Mouse (Mus musculus) Patski (cell line): ENCODE measurements around the gene Nlgn2. TPM values are rescaled to one million over a fixed set of nuclear protein-coding genes. Genes with fewer than 3 reads are reported as not detected.

ENCODE experiments used
- ATAC-seq: fragments of 100-300 bp; one replicate; pipeline ENCODE4 v1.8.0; 2021
- CTCF ChIA-PET: fragments of 350-600 bp; sonication (Branson Sonifier 250); formaldehyde crosslinking; loops from one replicate; lab custom pipeline; 2022; ENCODE audit warnings: inconsistent platforms; lab: Charles Lee
- POLR2A ChIA-PET: fragments of 350-600 bp; sonication (Branson Sonifier 250); formaldehyde crosslinking; loops from one replicate; lab custom pipeline; 2022; ENCODE audit warnings: antibody characterized with exemption, inconsistent platforms; lab: Charles Lee
- DNase-seq: peaks from one replicate; pipeline ENCODE4 v3.0.0-alpha.2; 2011; ENCODE audit warnings: low read depth, low spot score
- H3K27me3 ChIP-seq: fragments of 371-371 bp; one replicate; pipeline ENCODE4 v1.5.1; 2021
- CTCF ChIP-seq: fragments of 100-300 bp; IDR thresholded peaks from one replicate; pipeline ENCODE4 v1.5.1; 2021
- in situ Hi-C: fragments of 300-500 bp; cut with MboI; formaldehyde crosslinking; loops from 3 replicates; pipeline ENCODE4 v1.11.1; 2018; ENCODE audit warnings: low pct_unique_long_range_greater_than_20kb, mixed read lengths
- polyA plus RNA-seq: library from polyadenylated mRNA; unstranded; gene quantifications from one replicate; pipeline ENCODE4 v1.2.3, GENCODE M21; 2021

Nlgn2 gene
- polyA plus RNA-seq, result 35.0 TPM

GRCm38 (mm10) chr11:69837604-69837951 is at the start of gene Nlgn2:
TSS of gene Nlgn2 (minus strand) at chr11:69837784.
- in situ Hi-C loops, result no loop called here
- no peaks in the 10 kb centered on the region for H3K27me3 ChIP-seq
- no peak for TF ChIP-seq CTCF
- ATAC-seq (peak; percentile 47), DNase-seq (no peak)
- ChIA-PET POLR2A (interaction anchor here (1.1 to 1.8 kb wide), 2 partner anchors 9 to 59 kb away, joined by 4 to 5 read pairs; no protein-coding TSS in a partner anchor), CTCF (interaction anchor here (1.4 kb wide), 1 partner anchor 31 kb away, joined by 3 read pairs; no protein-coding TSS in a partner anchor)

- in situ Hi-C loops, result no loop called here
- DNase-seq (no peak), ATAC-seq (no peak)
- ChIA-PET CTCF (interaction anchor here (0.9 to 3.7 kb wide), 7 partner anchors 10 to 202 kb away, joined by 3 to 19 read pairs (median 3); partner anchors contain the start of genes 2810408A11Rik, Neurl4 and Tnfsf13), POLR2A (interaction anchor here (1.7 kb wide), 1 partner anchor 14 kb away, joined by 6 read pairs; the partner anchor contains the start of genes 2810408A11Rik and Neurl4)
- TF ChIP-seq CTCF, result no peak
- H3K27me3 ChIP-seq, result no peaks in the 10 kb centered on the region
These were observed 49.5 kb upstream of the Nlgn2 start for GRCm38 (mm10) chr11:69886907-69887635.

- ATAC-seq, result no peak
- H3K27me3 ChIP-seq, result no peaks in the 10 kb centered on the region
- no peak for DNase-seq
- in situ Hi-C loops, result no loop called here
- no peak for TF ChIP-seq CTCF
- CTCF ChIA-PET, result no interaction called here
- POLR2A ChIA-PET, result no interaction called here
These were observed 47.1 kb upstream of the Nlgn2 start for GRCm38 (mm10) chr11:69884663-69885062.

- no peak for ATAC-seq
These were observed 46.7 kb upstream of the Nlgn2 start for GRCm38 (mm10) chr11:69884240-69884639.

GRCm38 (mm10) chr11:69883527-69884151 is 46.1 kb upstream of the Nlgn2 start:
- no peaks in the 10 kb centered on the region for H3K27me3 ChIP-seq
- DNase-seq (peak; percentile 56), ATAC-seq (no peak)
- in situ Hi-C loops, result no loop called here
- CTCF ChIA-PET, result interaction anchor here (0.7 to 1.7 kb wide), 6 partner anchors 10 to 25 kb away, joined by 3 to 10 read pairs (median 3); no protein-coding TSS in a partner anchor
- no peak for TF ChIP-seq CTCF
- POLR2A ChIA-PET, result interaction anchor here (0.5 to 1.6 kb wide), 2 partner anchors 16 to 455 kb away, joined by 3 to 15 read pairs; partner anchors contain the start of genes 2810408A11Rik and Neurl4

More at GRCm38 (mm10) chr11:69884240-69884639, 46.7 kb upstream of the Nlgn2 start:
- no peak for DNase-seq
- no peak for TF ChIP-seq CTCF
- H3K27me3 ChIP-seq, result no peaks in the 10 kb centered on the region
- ChIA-PET POLR2A (interaction anchor here (0.5 to 1.6 kb wide), 2 partner anchors 16 to 456 kb away, joined by 3 to 15 read pairs; partner anchors contain the start of genes 2810408A11Rik and Neurl4), CTCF (interaction anchor here (1.3 to 1.7 kb wide), 2 partner anchors 11 to 25 kb away, joined by 3 to 4 read pairs; no protein-coding TSS in a partner anchor)
- in situ Hi-C loops, result no loop called here

- CTCF ChIA-PET, result interaction anchor here (0.7 to 1.7 kb wide), 6 partner anchors 9 to 26 kb away, joined by 3 to 10 read pairs (median 3); no protein-coding TSS in a partner anchor
- TF ChIP-seq CTCF, result no peak
- DNase-seq (no peak), ATAC-seq (no peak)
- POLR2A ChIA-PET, result interaction anchor here (1.6 kb wide), 1 partner anchor 17 kb away, joined by 15 read pairs; the partner anchor contains the start of genes 2810408A11Rik and Neurl4
- in situ Hi-C loops, result no loop called here
- no peaks in the 10 kb centered on the region for H3K27me3 ChIP-seq
These were observed 45.5 kb upstream of the Nlgn2 start for GRCm38 (mm10) chr11:69883066-69883465.

- ATAC-seq (no peak), DNase-seq (no peak)
- H3K27me3 ChIP-seq, result no peaks in the 10 kb centered on the region
- ChIA-PET CTCF (interaction anchor here (1.6 kb wide), 1 partner anchor 17 kb away, joined by 10 read pairs; no protein-coding TSS in a partner anchor), POLR2A (interaction anchor here (0.6 to 2.9 kb wide), 3 partner anchors 19 to 125 kb away, joined by 3 to 16 read pairs (median 3); partner anchors contain the start of genes 2810408A11Rik and Neurl4)
- in situ Hi-C loops, result no loop called here
- no peak for TF ChIP-seq CTCF
These were observed 44.4 kb upstream of the Nlgn2 start for GRCm38 (mm10) chr11:69881787-69882670.

GRCm38 (mm10) chr11:69880853-69881603 is 43.4 kb upstream of the Nlgn2 start, which contains the start of gene Kctd11:
TSS of gene Kctd11 (minus strand) at chr11:69881406.
- TF ChIP-seq CTCF, result no peak
- ChIA-PET POLR2A (interaction anchor here (0.7 to 2.9 kb wide), 2 partner anchors 20 to 40 kb away, joined by 3 to 16 read pairs; partner anchors contain the start of genes 2810408A11Rik, Eif5a and Neurl4), CTCF (interaction anchor here (1.0 to 1.6 kb wide), 5 partner anchors 19 to 72 kb away, joined by 3 to 5 read pairs (median 3); partner anchors contain the start of gene Ybx2)
- ATAC-seq (peak; percentile 72), DNase-seq (peak; percentile 68)
- H3K27me3 ChIP-seq, result no peaks in the 10 kb centered on the region
- in situ Hi-C loops, result no loop called here
